Mouse (Mus musculus) kidney, postnatal 10 days (tissue): ENCODE measurements around the gene Cdc42se1.
A peak's percentile ranks its signal among the peaks of the same experiment; 100 is the strongest.

Experiments
- DNase-seq: peaks from one replicate; pipeline ENCODE4 v3.0.0; 2021; ENCODE audit warnings: mixed read lengths

The Cdc42se1 gene

DNA sequence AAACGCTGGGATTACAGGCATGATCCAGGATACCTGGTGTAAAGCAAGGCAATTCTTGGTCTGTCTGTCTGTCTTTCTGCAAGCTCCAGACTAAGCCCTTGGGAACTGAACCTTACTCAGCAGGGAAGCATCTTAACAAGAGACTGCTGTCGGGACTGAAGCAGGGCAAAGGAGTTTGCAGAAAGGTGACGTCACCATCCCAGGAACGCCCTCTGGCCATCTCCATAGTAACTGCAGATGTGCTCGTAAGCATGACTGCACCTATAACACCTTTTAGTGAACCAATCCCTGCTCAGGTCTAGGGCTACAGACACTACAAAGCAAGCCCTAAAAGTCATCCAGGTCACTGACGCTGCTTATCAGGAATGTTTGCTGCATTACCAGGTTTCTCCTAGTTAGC, 4.2 kb upstream of the Cdc42se1 start:
- peak; percentile 55 for DNase-seq

DNA sequence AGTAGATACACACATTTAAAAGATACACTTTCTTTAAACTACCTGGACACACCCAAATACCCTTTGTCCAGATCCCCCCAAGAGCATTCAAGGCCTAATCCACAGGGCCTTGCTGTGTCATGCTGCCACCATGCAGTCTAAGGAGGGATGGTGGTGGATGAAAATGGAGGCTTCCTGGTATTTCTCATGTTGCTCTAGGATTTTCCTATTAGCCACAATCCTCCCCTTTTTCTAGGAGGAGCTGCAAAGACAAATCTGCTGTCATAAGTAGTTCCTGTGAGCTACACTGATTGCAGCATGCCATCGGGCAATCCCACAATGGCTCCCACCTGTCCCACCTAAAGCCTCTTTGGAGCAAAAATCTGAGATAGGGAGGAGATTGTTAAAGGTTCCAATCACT, 1.3 kb upstream of the Cdc42se1 start:
- no peak for DNase-seq

DNA sequence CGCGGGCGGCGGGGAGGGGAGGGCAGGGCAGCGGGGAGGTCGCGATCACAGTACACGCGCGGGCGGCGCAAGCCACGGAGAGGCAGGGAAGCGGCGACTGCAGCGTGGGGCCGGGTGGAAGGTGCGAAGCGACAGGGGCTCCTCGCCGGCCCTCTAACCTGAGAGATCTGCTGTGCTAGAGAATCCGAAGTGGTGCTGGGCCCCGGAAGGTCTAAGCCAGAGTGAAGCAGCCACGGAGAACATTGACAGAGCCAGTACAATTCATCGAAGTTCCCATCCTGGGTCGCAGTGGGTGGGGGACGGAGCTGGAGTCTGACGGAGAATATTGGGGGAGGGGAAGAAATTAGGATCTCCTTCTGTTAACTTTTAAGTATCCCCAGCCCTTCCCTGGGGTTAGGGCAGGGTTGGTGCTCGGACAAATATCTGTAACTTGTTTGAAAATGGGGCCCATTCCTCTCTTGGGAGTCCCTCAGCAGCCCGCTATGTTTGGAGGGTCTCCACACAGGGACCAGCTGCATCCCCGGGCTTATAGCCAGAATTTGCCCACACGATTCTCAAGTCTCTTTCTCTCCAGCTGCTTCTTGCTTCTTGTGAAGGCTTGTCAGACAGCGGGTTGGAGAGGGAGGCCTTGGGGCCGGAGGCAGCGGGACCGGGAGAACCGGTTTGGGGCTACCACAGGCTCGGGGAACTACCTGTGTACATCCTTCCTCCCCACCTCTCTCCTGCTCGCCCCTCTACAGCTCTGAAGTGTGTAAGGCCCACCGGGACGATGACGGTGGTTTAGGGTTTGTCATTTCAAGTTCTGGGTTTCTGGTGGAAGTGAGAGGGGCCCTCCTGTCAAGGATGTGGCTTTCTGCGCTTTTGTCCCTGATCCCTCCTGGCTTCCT, 605 bp downstream of the Cdc42se1 start:
- peak; percentile 73 for DNase-seq

DNA sequence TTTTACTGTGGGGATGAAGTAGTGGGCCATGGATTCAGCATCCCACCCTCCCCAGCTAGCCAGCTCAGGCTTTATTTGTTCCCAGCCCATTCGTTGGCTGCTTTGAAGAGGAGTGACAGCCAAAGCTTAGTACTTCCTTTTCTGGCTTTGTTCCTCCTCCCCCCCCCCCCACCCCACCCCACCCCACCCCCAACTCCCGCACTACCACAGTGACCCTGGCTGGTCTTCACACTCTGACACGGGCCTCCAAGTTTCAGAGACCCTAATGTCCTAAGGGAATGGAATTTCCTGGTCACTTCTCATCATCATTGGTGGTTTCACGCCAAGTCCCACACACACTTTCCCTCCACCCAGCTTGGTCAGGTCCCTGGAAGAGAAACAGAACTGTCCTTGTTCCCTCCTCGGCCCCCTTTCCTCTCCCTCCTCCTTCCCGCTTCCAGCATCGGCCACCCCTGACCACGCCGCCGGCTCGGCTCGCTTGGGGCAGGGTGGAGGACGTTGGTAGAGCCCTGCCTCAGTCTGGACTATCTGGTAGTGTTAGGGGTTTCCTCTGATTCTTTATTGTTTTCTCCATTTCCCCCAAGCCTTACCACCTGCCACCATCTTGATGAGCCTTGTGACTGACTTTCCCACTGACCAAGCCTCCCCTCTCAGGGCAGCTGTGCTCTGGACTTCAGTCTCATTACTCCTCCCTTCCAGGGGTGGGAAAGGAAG, 1.4 kb downstream of the Cdc42se1 start:
- DNase-seq: peak; percentile 67

DNA sequence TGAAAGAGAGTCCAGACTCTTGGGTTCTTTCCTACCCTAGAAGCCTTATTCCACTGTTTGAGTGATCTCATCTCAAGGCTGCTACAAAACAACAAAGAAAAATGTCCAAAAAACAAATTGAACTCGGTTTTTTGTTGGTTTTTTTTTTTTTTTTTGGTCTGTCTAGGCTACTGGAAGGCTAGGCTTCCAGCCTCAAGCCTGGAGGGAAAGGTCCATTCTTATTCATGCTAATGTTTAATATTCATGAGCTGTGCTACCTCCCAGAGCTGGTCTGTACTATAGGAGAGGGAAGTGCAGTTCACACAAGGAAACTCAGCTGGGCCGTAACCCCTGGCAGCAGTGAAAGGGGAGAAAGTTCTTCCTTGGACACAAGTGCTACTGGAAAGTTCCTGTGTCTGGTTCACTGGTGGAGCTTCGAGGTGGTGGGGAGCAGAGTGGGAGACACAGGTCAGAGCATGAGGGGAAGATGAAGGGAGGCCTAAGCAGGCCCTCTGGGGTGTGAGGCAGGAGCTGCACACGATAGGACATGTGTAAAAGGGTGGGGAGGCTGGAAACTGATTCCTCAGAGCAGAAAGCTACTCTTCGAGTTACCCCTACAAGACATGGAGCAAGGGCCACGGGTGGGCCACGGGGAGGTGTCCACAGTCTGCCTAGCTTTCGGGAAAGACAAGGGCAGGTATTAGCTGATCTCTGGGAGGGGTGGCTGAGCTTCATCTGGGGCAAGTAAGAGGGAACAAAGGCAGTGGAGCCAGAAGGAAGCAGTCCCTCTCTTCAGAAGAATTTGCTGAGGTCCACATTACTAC, 2.2 kb downstream of the Cdc42se1 start:
- peak; percentile 58 for DNase-seq

DNA sequence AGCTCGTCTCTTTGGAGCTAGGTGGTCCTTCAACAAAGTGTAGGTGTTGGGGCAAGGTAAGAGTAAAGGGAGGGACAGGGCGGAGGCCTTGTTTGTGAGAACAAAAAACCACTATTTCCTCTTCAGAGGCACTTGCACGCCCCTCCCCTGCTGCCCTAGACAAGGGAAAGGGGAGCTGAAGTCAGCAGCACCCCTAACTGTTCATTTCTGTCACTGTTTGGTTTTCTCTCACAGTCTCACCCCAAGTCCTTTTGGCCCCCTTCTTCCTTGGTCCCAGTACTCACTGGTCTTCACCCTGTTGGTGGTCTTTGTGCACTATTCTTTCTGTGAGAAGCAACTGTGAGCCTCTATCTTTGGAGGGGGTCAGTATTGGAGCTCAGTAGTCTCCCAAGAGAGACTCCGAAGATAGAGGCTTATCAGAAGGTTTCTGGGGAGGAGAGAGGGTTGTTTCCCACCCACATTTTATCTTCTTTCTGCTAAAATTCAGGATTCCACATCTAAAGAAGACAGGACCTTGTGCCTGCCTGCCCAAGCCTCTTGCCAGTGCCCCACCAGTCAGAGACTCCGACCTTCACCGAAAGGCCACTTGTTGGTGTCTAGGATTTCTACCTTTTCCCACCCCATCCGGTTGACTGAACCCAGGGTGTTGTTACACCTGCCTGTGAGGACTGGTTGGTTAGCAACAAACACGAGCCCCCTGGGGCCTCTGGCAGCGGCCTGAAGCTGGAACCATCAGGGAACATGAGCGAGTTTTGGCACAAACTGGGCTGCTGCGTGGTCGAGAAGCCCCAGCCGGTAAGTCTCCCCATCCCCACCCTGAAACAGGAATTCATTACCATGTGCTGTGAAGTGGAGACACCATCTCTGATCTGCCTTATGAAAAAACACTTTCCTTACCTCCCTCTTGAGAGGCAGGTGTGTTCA, 3.0 kb downstream of the Cdc42se1 start, which contains the start of gene Mllt11:
TSS of gene Mllt11 (minus strand) at position 874 of the 924 bp plus-strand sequence.
- DNase-seq: peak; percentile 52

DNA sequence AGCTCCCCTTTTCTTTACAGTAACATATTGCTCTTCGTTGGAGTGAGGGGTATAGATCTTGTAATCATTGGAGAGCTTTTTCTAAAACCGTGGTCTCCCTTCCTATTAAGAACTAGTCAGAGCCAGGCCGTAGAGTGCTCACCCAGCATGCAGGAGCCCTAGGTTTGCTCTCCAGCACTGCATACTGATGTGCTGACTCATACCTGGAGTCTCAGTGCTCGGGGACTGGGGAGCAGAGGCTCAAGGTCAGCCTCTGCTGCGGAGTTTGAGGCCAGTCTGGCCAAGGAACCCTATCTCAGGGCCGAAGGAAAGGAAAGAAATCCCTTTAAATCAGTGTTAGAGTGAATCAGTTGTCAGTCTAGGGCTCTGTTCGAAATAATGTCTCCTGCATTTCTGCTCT, 4.2 kb downstream of the Cdc42se1 start:
- peak; percentile 51 for DNase-seq

DNA sequence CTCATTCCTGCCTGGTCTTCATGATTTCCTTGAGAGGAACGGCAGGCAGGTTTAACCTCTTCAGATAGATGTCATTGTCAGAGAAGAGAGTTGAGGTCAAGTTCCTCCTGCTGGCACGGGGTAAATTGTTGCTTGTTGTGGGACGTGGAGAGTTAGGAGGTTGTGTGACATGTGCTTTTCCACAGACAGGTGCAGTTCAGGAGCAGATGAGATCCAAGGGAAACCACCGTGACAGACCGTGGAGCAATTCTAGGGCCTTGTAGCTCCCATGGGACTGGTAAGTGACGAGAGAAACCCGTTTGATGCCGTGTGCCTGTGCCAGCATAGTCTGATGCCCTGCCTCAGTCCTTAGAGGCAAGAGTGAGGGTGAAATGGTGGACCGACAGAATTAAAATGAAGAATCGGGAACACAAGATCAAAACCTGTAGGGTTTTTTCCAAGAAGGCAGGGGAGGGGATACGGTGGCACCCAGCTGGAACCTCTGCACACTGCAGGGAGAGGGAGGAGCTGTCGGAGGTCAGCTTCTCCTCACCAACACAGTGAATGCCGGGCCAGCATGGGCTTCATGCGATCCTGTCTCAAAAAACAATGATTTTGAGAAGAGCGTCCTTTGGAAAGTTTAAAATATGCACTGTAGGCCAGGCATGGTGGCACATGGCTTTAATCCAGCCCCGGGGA, 4.9 kb downstream of the Cdc42se1 start:
- DNase-seq: no peak

DNA sequence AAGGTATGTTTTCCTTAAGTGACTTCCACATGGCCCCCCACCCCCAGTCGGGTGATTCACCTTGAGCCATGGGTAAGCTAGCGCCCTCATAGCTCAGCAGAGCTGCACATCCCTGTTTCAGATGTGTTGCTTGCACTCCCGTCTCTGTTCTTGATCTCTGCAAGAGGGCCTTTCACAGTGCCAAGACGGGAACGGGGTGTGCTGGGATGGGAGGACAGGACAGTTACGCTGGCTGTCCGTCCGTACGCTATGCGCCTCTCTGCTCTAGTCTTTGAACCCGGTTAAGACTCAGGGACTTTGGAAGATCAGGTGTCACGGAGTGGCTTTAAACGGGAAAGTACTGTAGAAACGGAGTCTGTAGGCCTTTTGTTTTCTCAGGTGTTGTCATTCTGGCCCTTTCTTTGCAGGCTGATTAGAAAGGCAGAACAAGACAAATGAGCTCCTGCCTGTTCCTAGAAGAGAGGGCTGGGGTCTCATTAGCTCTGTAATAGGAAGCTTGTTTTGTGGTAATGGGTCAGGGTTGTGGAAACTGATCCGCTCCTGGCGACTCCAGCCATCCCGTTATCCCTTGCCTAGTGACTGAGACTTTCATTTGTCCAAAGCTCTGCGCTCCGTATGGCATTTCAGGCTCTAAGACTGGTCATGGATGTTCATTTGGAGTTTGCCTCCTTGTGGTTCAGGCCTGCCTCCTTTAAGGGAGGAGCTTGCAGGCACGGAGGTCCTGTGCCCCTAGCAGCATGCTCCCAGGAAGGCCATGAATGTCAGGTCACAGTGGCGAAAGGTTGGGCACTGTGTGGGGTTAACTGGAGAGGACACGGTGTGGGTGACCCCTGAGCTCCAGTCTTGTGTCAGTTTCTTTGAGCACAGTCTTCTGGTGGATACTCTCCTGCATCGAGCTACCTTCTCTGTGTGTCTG, 7.1 kb downstream of the Cdc42se1 start:
- no peak for DNase-seq

DNA sequence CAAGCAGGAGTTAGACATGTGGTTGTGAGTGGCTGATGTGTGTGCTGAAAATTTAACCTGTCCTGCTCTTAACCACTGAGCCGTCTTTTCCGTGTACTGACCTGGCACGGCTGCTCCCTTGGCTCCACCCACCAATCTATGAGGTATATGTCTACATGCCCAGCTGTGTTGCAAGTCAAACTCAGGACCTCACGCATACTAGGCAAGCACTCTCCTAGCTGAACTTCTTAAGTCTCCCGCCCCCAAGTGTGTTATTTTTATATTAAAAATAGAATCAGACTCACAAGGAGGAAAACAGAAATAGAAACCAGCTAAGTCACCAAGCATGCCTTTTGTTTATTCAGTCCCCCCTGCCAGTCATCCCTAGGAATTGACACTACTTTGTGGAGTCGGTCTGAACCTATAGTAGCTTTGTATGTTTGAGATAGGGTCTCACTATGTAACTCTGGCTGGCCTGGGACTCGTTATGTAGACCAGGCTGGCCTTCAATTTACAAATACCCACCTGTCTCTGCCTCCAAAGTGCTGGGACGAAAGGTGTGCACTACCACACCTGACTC, 9.1 kb downstream of the Cdc42se1 start:
- no peak for DNase-seq

DNA sequence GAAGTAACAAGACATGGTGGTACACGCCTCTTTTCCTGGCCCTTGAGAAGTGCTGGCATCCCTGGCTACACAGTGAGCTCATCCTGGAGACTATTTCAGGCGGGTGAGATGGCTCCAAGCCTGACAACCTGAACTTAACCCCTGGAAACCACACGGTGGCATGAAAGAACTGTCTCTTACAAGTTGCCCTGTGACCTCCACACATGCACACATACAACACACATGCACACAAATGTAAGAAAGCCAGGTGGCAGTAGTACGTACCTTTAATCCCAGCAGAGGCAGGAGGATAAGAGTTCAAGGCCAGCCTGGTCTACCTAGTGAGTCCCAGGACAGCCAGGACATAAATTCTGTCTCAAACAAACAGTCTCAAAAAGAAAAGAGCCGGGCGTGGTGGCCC, 10.5 kb downstream of the Cdc42se1 start:
- DNase-seq: no peak

DNA sequence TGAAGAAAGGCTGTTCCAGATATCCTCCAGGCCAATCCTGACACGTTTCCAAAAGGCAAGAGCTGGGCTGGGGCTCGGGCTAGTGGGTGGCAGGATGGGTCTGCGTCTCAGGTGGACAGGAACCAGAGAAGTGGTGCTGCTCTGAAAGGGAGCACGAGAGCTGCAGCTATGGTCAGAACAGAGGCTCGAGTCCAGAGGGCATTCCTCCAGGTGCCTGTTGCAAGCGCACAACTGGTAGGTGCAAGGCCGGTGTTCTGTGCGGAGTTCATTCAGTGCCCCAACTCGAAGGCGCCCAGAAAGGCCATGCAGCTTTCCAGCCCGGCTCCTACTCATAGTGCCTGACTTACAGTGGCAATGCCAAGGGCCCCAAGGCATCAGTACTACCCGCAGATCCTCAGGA, 11.4 kb downstream of the Cdc42se1 start:
- DNase-seq: no peak

DNA sequence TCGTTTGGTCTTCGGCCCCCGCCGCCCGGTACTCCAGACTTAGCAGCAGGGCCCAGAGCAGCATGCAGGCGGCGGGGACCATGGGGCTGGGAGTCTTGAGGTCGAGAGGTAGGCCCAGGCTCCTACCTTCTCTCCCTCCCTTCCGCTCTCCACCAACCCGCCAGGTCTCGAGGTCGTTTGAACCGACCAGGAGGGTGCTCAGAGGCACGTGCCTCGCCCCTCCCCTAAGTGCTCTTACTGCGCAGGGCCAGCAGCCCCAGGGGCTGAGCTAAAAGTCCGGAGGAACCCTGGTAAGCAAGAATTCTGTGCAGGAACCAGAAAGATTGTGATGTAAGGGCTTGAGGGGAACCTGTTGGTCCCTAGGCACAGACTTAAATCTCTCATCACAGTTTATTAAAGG, 12.4 kb downstream of the Cdc42se1 start:
- no peak for DNase-seq

DNA sequence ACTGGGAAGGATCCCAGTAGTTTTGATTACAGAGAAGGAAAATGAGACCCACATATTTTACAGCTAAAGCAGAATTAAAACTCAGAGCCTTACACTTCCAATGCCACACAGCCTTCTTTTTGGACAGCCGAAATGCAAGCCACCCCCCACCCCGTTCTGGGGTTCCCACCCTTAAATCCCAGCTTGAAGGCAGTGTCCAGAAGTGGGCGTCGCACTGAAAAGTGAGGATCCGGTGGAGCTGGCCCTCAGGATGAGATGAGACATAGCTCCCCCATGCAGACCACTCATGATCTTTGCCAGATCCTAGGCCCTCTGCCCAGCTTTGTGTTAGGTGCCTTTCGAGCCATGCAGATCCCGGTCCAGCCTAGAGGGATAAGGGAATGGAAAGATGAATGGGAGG, 13.0 kb downstream of the Cdc42se1 start, which contains the start of gene Gm128:
TSS of gene Gm128 (minus strand) at position 101 of the 400 bp plus-strand sequence.
- DNase-seq: no peak

DNA sequence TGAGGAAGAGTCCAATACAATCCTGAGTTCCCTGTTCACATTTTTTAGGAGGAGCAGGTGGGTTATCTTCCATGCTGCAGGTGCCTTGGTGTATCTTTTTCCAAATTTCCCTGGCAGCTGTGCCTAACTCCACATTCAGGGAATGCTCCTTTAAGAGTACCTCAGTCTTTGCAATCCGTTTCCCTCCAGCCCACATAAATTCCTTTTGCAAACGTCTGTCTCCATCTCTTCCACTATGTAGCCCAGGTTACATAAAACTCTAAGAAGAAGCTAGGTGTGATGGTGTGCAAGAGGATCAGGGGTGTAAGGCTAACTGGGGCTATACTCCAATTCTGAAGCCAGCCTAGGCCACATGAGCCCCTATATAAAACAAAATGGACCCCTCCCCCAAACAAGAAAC, 14.6 kb downstream of the Cdc42se1 start:
- no peak for DNase-seq

DNA sequence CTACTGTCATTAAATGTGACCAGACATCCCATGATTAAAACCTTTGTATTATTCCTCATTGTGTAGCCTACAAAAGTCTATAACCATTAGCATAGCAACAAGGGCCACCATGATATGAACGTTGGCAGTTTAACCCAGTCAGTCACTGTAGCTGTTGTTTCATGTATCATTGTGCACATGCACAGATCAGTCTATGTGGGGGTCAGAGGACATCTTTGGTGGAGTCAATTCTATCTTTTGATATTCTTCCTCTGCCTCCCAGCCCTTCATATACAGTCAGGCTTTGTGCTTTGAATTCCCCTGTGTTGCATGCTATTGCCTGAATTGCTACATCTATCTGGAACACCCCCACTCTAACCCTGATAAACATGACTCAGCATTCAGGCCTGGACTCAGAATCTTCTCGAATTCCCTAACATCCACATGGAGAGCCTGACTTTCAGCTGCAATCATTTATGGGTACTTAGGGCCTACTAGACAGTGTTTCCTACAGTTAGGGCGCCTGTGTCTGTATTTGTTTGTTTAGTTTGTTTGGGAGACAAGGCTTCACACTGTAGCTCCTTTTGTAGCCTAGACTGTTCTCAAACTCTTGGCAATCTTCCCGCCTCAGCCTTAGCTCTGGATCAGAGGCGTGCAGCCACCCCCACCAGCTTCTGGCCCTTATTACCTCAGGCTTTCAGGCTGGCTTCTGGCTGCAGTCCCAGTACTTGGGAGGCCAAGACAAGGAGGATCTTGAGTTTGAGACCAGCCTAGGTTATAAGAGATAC, 18.1 kb downstream of the Cdc42se1 start:
- DNase-seq: peak; percentile 60

DNA sequence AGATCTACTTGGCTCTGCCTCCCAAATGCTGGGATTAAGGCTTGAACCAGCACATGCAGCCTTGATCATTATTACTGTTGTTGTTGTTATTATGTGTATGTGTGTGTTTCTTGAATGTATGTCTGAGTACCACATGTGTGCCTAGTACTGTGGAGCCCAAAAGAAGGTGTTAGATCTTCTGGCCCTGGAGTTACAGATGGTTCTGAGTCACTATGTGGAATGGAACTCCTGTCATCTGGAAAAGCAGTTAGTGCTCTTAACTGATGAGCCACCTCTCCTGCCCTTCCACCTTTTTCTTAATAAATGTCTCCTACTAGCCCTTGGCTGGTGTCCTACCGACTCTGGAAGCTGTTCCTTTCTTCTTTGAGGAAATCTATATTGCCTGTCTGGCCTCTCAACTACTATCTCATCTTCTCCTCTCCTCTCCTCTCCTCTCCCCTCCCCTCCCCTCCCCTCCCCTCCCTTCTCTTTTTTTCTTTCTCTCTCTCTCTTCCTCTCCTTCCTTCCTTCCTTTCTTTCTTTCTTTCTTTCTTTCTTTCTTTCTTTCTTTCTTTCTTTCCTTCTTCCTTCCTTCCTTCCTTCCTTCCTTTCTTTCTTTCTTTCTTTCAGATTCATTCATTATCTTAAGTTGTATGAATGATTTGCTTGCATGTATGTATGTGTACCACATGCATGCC, 19.3 kb downstream of the Cdc42se1 start:
- DNase-seq: no peak

DNA sequence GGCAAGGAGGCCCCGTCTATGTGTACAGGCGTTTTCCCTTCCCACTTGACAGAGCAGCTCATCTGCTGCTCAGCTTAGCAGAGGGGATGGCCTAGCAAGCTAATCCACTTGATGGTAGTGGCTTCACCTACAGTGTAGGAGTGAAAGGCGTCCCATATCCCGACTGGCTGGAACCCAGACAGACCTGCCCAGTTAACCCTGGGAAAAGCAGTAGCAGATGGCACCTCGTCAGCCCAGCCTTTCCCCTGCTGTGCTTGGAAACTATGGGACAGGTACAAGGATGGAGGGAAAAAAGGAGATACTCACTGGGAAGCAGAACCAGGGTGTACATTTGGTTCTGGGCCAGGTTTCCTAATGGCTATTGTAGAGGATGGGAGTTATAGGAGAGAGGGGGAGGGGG, 21.8 kb downstream of the Cdc42se1 start:
- no peak for DNase-seq
